Mouse (Mus musculus) megakaryocyte, embryonic 14.5 days (primary cell): ENCODE measurements around the gene Ifitm7.
"Not testable (repeated sequence)": the region's sequence is repeated elsewhere in the genome, so short reads cannot be mapped to it uniquely, and the experiment has no call there.

Source experiments
- FLI1 ChIP-seq: IDR thresholded peaks from 2 replicates; pipeline ENCODE4 v1.6.1; 2012; ENCODE audit warnings: low read length, inconsistent platforms, mixed read lengths
- GATA1 ChIP-seq: IDR thresholded peaks from 3 replicates; pipeline ENCODE4 v1.6.1; 2012; ENCODE audit warnings: mixed read lengths, low read length, inconsistent platforms, borderline replicate concordance

GRCm38 (mm10) chr16:13976358-13976896 lies 10.3 kb downstream of the Ifitm7 start:
- TF ChIP-seq GATA1, FLI1: not testable (repeated sequence)
